Mouse (Mus musculus) kidney, embryonic 15.5 days (tissue): ENCODE measurements around the gene Gm8994. TPM values are rescaled to one million over a fixed set of nuclear protein-coding genes. Genes with fewer than 3 reads are reported as not detected.
"Not testable (repeated sequence)": the region's sequence is repeated elsewhere in the genome, so short reads cannot be mapped to it uniquely, and the experiment has no call there.

Experiments
- ATAC-seq: fragments of 200-750 bp; cut with Nextera tagmentation; replicated peaks from 2 replicates; pipeline ENCODE4 v1.8.0; 2017; ENCODE audit warnings: moderate TSS enrichment; ENCODE audit not compliant: low FRiP score
- H3K27ac ChIP-seq: fragments of 300-500 bp; sonication (generic); 2 replicates; pipeline ENCODE4 v1.5.1; 2015; ENCODE audit warnings: mild to moderate bottlenecking, inconsistent platforms
- H3K27me3 ChIP-seq: fragments of 300-500 bp; sonication (generic); 2 replicates; pipeline ENCODE4 v1.6.1; 2015; ENCODE audit warnings: inconsistent platforms
- H3K36me3 ChIP-seq: fragments of 300-500 bp; sonication (generic); 2 replicates; pipeline ENCODE4 v1.6.1; 2015; ENCODE audit warnings: inconsistent platforms
- H3K4me1 ChIP-seq: fragments of 300-500 bp; sonication (generic); 2 replicates; pipeline ENCODE4 v1.6.1; 2015; ENCODE audit warnings: inconsistent platforms
- H3K4me2 ChIP-seq: fragments of 300-500 bp; sonication (generic); 2 replicates; pipeline ENCODE4 v1.6.1; 2015; ENCODE audit warnings: moderate library complexity, mild to moderate bottlenecking, inconsistent platforms
- H3K4me3 ChIP-seq: fragments of 300-500 bp; sonication (generic); replicated peaks from 2 replicates; pipeline ENCODE4 v1.5.1; 2015; ENCODE audit warnings: mild to moderate bottlenecking, inconsistent platforms
- H3K9ac ChIP-seq: fragments of 300-500 bp; sonication (generic); 2 replicates; pipeline ENCODE4 v1.6.1; 2015; ENCODE audit warnings: mild to moderate bottlenecking, inconsistent platforms
- H3K9me3 ChIP-seq: fragments of 300-500 bp; sonication (generic); replicated peaks from 2 replicates; pipeline ENCODE4 v1.6.1; 2016; ENCODE audit warnings: inconsistent platforms
- WGBS: fragments of 180-500 bp; shearing (Covaris S2); methylation state at CpG from one replicate; pipeline ENCODE4 v1.1.7; 2015; ENCODE audit warnings: mixed read lengths; 5-methylcytosine and 5-hydroxymethylcytosine counted together
- polyA plus RNA-seq: library from polyadenylated mRNA; unstranded; fragments of >200 nt; fragmentation: Nextera tagmentation; extraction: Ambion mirVana; gene quantifications from 2 replicates; pipeline ENCODE4 v1.2.1, GENCODE M21; 2015

The Gm8994 gene
- polyA plus RNA-seq, result not detected in 2 replicates

- not testable (repeated sequence) for H3K36me3 ChIP-seq, H3K4me2 ChIP-seq, H3K4me1 ChIP-seq, H3K9ac ChIP-seq, ATAC-seq, H3K27ac ChIP-seq, H3K27me3 ChIP-seq, H3K4me3 ChIP-seq, H3K9me3 ChIP-seq
- 93% methylated on average over 4 of the region's 4 CpGs for WGBS
These were observed at the start of gene Gm8994 for GRCm38 (mm10) chr6:136327239-136327638. TSS of gene Gm8994 (plus strand) at chr6:136327539.

- no peaks in the 10 kb centered on the region for H3K27me3 ChIP-seq
- H3K27ac ChIP-seq, result no peak overlapping the region
- H3K9me3 ChIP-seq, result no peaks in the 10 kb centered on the region
- H3K4me1 ChIP-seq, result peaks cover 2% of the 10 kb centered on the region; the same call in 1 of the 2 replicates
- WGBS, result 50% methylated on average over 4 of the region's 4 CpGs
- no peak overlapping the region for H3K4me2 ChIP-seq
- no peak for ATAC-seq
- H3K36me3 ChIP-seq, result no peaks in the 10 kb centered on the region
- no peak overlapping the region for H3K4me3 ChIP-seq
- no peak overlapping the region for H3K9ac ChIP-seq
These were observed 49.7 kb upstream of the Gm8994 start for GRCm38 (mm10) chr6:136277685-136278084.

DNA sequence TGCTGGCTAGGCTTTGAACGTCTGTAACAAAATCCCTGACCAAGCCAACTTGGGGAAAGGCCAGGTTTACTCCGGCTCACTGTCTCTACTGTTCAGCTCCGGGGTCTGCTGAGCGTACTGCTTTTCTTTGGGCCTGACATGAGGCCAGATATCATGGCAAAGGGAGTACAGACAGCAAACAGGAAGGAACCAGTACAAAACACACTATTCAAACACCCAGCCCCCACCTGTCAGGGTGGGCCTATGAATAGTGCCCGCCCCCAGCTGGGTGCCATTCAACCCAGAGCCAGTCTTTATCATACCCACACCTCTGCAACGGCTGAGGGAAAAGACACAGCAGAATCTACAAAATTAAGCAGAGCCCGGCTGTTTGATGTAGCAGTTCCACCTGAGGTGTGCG is 42.8 kb upstream of the Gm8994 start:
- no peak overlapping the region for H3K4me2 ChIP-seq
- ATAC-seq, result no peak
- no peaks in the 10 kb centered on the region for H3K9me3 ChIP-seq
- WGBS, result 84% methylated on average over 8 of the region's 8 CpGs
- H3K9ac ChIP-seq, result no peak overlapping the region
- H3K4me3 ChIP-seq, result no peak overlapping the region
- H3K36me3 ChIP-seq, result no peaks in the 10 kb centered on the region
- H3K27ac ChIP-seq, result no peak overlapping the region
- H3K4me1 ChIP-seq, result no peaks in the 10 kb centered on the region
- no peaks in the 10 kb centered on the region for H3K27me3 ChIP-seq

DNA sequence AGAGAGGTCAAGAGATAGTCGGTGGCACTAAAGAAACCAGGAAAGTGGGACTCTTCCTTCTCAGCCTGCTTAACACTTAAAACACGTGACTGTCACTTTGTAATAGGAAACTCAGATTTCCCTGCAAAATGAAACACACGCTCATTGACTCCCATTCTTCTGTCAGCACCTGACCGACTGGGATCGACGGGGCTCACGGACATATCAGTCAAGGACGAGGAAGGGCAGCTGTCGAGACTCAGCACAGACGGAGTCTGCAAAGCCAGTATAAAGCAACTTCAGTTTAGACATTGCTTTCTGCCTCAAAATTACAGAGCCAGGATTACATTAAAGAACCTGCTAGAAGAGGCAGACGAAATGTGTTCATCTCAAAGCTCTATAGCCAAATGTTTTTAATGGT is 41.2 kb upstream of the Gm8994 start:
- Histone ChIP-seq H3K27me3 (no peaks in the 10 kb centered on the region), H3K4me3 (no peak overlapping the region), H3K36me3 (no peaks in the 10 kb centered on the region), H3K9me3 (no peaks in the 10 kb centered on the region), H3K4me1 (no peaks in the 10 kb centered on the region), H3K9ac (no peak overlapping the region), H3K4me2 (no peak overlapping the region), H3K27ac (no peak overlapping the region)
- no peak for ATAC-seq
- WGBS, result 72% methylated on average over 11 of the region's 11 CpGs

DNA sequence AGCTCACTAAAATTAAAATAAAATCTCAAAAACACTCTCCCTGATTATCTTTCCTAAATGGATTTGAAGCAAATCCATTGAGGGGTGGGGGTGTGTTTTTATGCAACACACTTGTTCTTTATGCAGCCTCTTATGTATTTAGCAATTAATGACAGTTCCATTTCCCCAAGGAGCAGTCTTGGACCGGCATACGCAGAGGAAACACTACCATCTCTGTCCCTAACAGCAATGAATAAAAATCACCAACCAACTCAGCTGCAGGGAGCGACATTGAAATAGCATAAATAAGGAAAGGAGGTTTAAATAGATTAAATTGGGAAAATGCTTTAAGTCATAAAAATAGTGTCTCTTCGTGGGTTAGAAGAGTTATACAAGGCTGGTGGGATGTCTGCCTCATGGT is 40.8 kb upstream of the Gm8994 start:
- Histone ChIP-seq H3K9me3 (no peaks in the 10 kb centered on the region), H3K4me3 (no peak overlapping the region), H3K27ac (no peak overlapping the region), H3K4me1 (no peaks in the 10 kb centered on the region), H3K36me3 (no peaks in the 10 kb centered on the region), H3K4me2 (no peak overlapping the region), H3K27me3 (no peaks in the 10 kb centered on the region), H3K9ac (no peak overlapping the region)
- 62% methylated on average over 4 of the region's 4 CpGs for WGBS
- no peak for ATAC-seq

DNA sequence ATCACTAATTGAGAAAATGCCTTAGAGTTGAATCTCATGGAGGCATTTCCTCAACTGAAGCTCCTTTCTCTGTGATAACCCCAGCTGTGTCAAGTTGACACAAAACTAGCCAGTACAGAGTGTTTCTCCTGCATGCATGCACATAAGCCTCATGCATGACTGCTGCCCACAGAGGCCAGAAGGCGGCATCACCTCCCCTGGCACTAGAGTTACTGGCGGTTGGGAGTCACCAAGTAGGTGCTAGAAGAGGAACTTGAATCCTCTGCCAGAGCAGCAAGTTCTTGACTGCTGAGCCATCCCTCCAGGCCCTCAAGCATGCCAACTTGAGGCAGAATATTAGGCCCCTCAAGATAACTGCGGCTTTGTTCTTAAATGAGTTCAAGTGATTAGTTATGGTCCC is 35.9 kb upstream of the Gm8994 start:
- Histone ChIP-seq H3K4me3 (no peak overlapping the region), H3K4me1 (peaks cover 17% of the 10 kb centered on the region), H3K27ac (no peak overlapping the region), H3K27me3 (no peaks in the 10 kb centered on the region), H3K4me2 (no peak overlapping the region), H3K9ac (no peak overlapping the region), H3K36me3 (no peaks in the 10 kb centered on the region), H3K9me3 (no peaks in the 10 kb centered on the region)
- ATAC-seq, result no peak
- WGBS, result 84% methylated on average over 3 of the region's 3 CpGs

GRCm38 (mm10) chr6:136291951-136292714 is 35.2 kb upstream of the Gm8994 start:
- Histone ChIP-seq H3K9me3 (no peaks in the 10 kb centered on the region), H3K4me2 (peak overlapping the region; percentile 17; the same call in 1 of the 2 replicates), H3K36me3 (no peaks in the 10 kb centered on the region), H3K27me3 (no peaks in the 10 kb centered on the region), H3K27ac (no peak overlapping the region; the same call in 1 of the 2 replicates), H3K4me1 (peaks cover 17% of the 10 kb centered on the region), H3K4me3 (no peak overlapping the region), H3K9ac (no peak overlapping the region)
- 40% methylated on average over 11 of the region's 11 CpGs for WGBS
- ATAC-seq, result no peak

GRCm38 (mm10) chr6:136293700-136294099 is 33.6 kb upstream of the Gm8994 start:
- H3K4me1 ChIP-seq, result peaks cover 17% of the 10 kb centered on the region
- H3K27ac ChIP-seq, result no peak overlapping the region
- no peaks in the 10 kb centered on the region for H3K36me3 ChIP-seq
- no peak overlapping the region for H3K4me3 ChIP-seq
- WGBS, result 89% methylated on average over 6 of the region's 6 CpGs
- no peak overlapping the region for H3K4me2 ChIP-seq
- ATAC-seq, result no peak
- H3K9me3 ChIP-seq, result no peaks in the 10 kb centered on the region
- 0 out of 2 replicates have a peak, but pooled peaks cover 6% of the 10 kb centered on the region for H3K27me3 ChIP-seq
- H3K9ac ChIP-seq, result no peak overlapping the region

GRCm38 (mm10) chr6:136295821-136296220 is 31.5 kb upstream of the Gm8994 start:
- WGBS, result 50% methylated on average over 4 of the region's 4 CpGs
- H3K4me1 ChIP-seq, result peaks cover 17% of the 10 kb centered on the region
- no peak overlapping the region for H3K9ac ChIP-seq
- H3K27ac ChIP-seq, result no peak overlapping the region
- H3K9me3 ChIP-seq, result no peaks in the 10 kb centered on the region
- H3K4me2 ChIP-seq, result no peak overlapping the region
- H3K4me3 ChIP-seq, result no peak overlapping the region
- no peaks in the 10 kb centered on the region for H3K36me3 ChIP-seq
- ATAC-seq, result 0 out of 2 replicates have a peak, but pooled peaks have one; percentile 49
- 0 out of 2 replicates have a peak, but pooled peaks cover 6% of the 10 kb centered on the region for H3K27me3 ChIP-seq

DNA sequence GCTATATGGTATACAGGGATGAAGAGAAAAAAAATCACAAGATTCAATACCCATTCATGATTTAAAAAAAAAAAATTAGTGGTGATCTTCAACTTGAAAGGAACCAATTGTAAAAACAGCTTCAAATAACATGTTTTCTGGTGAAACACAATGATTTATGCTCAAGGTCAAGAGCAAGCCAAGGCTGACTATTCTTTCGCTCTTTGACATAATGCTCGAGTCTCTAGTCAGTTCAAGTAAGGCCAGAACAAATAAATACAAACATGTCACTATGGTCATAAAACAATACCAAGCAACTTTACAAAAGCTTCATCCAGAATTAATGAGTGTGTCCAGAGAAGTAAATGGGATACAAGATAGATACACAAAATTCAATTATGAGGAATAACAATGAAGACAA is 31.1 kb upstream of the Gm8994 start:
- H3K9me3 ChIP-seq, result no peaks in the 10 kb centered on the region
- no peak overlapping the region for H3K4me3 ChIP-seq
- no peak overlapping the region for H3K27ac ChIP-seq
- H3K36me3 ChIP-seq, result no peaks in the 10 kb centered on the region
- 0 out of 2 replicates have a peak, but pooled peaks cover 6% of the 10 kb centered on the region for H3K27me3 ChIP-seq
- no peak for ATAC-seq
- no peak overlapping the region for H3K4me2 ChIP-seq
- H3K4me1 ChIP-seq, result peaks cover 17% of the 10 kb centered on the region
- no peak overlapping the region for H3K9ac ChIP-seq
- WGBS, result 18% methylated on average over 2 of the region's 2 CpGs

DNA sequence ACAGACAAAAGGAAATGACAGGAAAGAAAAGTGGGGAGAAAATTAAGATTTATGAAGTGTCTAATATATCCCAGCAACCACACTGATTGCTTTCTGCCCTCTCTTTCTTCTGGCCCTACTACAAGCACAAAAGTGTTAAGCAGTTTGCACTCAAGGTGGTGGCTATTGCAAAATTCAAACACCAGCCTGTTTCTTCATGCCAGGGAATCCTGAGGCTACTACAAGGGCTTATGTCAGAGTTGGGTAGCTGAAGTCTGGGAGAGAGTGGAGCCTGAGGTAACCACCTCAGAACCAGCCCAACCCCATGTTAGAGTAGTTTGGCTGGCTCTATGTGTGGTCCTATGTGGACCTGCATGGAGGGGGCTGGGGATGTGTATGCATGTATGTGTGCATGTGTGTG is 23.8 kb upstream of the Gm8994 start:
- Histone ChIP-seq H3K27me3 (no peaks in the 10 kb centered on the region; the same call in 1 of the 2 replicates), H3K4me3 (no peak overlapping the region), H3K27ac (no peak overlapping the region), H3K36me3 (no peaks in the 10 kb centered on the region), H3K9ac (no peak overlapping the region), H3K4me1 (no peaks in the 10 kb centered on the region), H3K4me2 (no peak overlapping the region), H3K9me3 (no peaks in the 10 kb centered on the region)
- ATAC-seq, result no peak

GRCm38 (mm10) chr6:136304369-136304988 is 22.9 kb upstream of the Gm8994 start:
- Histone ChIP-seq H3K27me3 (no peaks in the 10 kb centered on the region; the same call in 1 of the 2 replicates), H3K36me3 (no peaks in the 10 kb centered on the region), H3K9ac (no peak overlapping the region), H3K27ac (no peak overlapping the region), H3K4me2 (no peak overlapping the region), H3K4me3 (no peak overlapping the region), H3K9me3 (no peaks in the 10 kb centered on the region), H3K4me1 (no peaks in the 10 kb centered on the region)
- 87% methylated on average over 11 of the region's 11 CpGs for WGBS
- no peak for ATAC-seq
